22 mouse cellular contexts compared by ENCODE assay signal in genomic region chr4:148530351-148530750, GRCm38 (mm10). TPM values are rescaled to one million over a fixed set of nuclear protein-coding genes. Genes with fewer than 3 reads are reported as not detected.
DNase-seq lines count a peak whose midpoint lies in the region.
"Had no signal": no experiment of that assay in that cellular context is flagged by ENCODE, and none has a peak within 500 bp of the region (broad histone marks: within the 10 kb centered on the region; RNA-seq: fewer than 3 reads in every experiment).

No protein-coding gene starts in this region.

- H3K4me3 ChIP-seq in brown adipose tissue, adult 24 weeks (ENCODE audit: insufficient read depth, low read depth, low read length): no peak overlapping the region
- H3K4me3 ChIP-seq: hindbrain, embryonic 12.5 days; hindbrain, embryonic 15.5 days; intestine, embryonic 15.5 days had no signal

- H3K27ac ChIP-seq in brown adipose tissue, adult 24 weeks (replicated peaks; ENCODE audit: low read depth, low read length): peak overlapping the region; percentile 65
- H3K27ac ChIP-seq: hindbrain, embryonic 12.5 days; hindbrain, embryonic 15.5 days; intestine, embryonic 15.5 days had no signal

- intact Hi-C loops in left cerebral cortex, postnatal 25 days (cut with DNase I): no loop called here

- DNase-seq in adrenal gland, adult 2 months: peak; percentile 42
- no peak for DNase-seq in adrenal gland, postnatal 4 days (ENCODE audit: low spot score in 2 of 2)
- peak; percentile 54 for DNase-seq in adrenal gland, postnatal 14 days
- DNase-seq in adrenal gland, postnatal 25 days: no peak
- DNase-seq in 3134 (ENCODE audit: extremely low read depth, insufficient read length, low spot score): peak; percentile 73
- DNase-seq in retina, embryonic 14.5 days (ENCODE audit: low spot score): no peak
- no peak for DNase-seq in left cerebral cortex, postnatal 25 days (ENCODE audit: low spot score in 2 of 2)
- DNase-seq: B cell, adult 2 months; cerebellum, adult 18-20 months; cerebellum, adult 9-10 months; cerebellum, postnatal 14 days; forebrain, postnatal 0 days; gastrocnemius, postnatal 10 days; gastrocnemius, postnatal 36 days; kidney, adult 11 months; kidney, adult 8-10 months had no signal

- peaks cover 11% of the 10 kb centered on the region; the same call in 1 of the 2 replicates for H3K4me1 ChIP-seq in brown adipose tissue, adult 24 weeks (ENCODE audit: control insufficient read depth, insufficient read depth, insufficient read length, low read length)
- H3K4me1 ChIP-seq: hindbrain, embryonic 12.5 days; intestine, embryonic 15.5 days had no signal

RNA-seq across cellular contexts. Expression of gene Exosc10, which starts 27.9 kb away (rescaled TPM):
- 10 to 100 TPM; 46.7 to 52.3 TPM for total RNA-seq in adrenal gland, adult 2 months (2021)
- polyA plus RNA-seq in adrenal gland, adult 2 months (2012; rRNA removed): 18.8 and 25.2 TPM in 2 replicates
- total RNA-seq in adrenal gland, postnatal 4 days (2021): 10 to 100 TPM; 65.5 to 68.1 TPM
- 49.5 and 56.3 TPM in 2 replicates for total RNA-seq in adrenal gland, postnatal 14 days (2021)
- 54.7 and 55.2 TPM in 2 replicates for total RNA-seq in adrenal gland, postnatal 25 days (2021)
- polyA plus RNA-seq in brown adipose tissue, adult 24 weeks (2012; ENCODE audit: insufficient read depth, insufficient read length, missing spikeins): 18.8 and 32.4 TPM in 2 replicates
- total RNA-seq in left cerebral cortex, postnatal 25 days (2021): 10 to 100 TPM; 44.3 to 47.1 TPM

RNA-seq across cellular contexts. Expression of gene Angptl7, which starts 30.1 kb away (rescaled TPM):
- total RNA-seq in adrenal gland, adult 2 months (2021): 1 to 10 TPM in 1 of 2 experiments, under 1 TPM in 1; 0.43 to 1.7 TPM
- 0.18 TPM in 1 of 2 replicates, not detected in the other for polyA plus RNA-seq in adrenal gland, adult 2 months (2012; rRNA removed)
- 1 to 10 TPM; 1.3 to 1.5 TPM for total RNA-seq in adrenal gland, postnatal 4 days (2021)
- 1.4 and 2.3 TPM in 2 replicates for total RNA-seq in adrenal gland, postnatal 14 days (2021)
- 0.52 and 1.3 TPM in 2 replicates for total RNA-seq in adrenal gland, postnatal 25 days (2021)
- polyA plus RNA-seq in brown adipose tissue, adult 24 weeks (2012; ENCODE audit: insufficient read depth, insufficient read length, missing spikeins): not detected in 2 replicates
- total RNA-seq in left cerebral cortex, postnatal 25 days (2021): under 1 TPM; 0.64 to 0.96 TPM
- total RNA-seq: hematopoietic stem cell, adult 5-6 weeks; MEL had no signal

Comparison
In these comparisons a context has a peak if more than half of its experiments do, and no peak if none do; other contexts are left out.
1. DNase-seq: peak in adrenal gland, adult 2 months (single experiment), adrenal gland, postnatal 14 days (single experiment) and 3134 (single experiment); none in adrenal gland, postnatal 4 days (0 of 2), adrenal gland, postnatal 25 days (single experiment), retina, embryonic 14.5 days (single experiment) and left cerebral cortex, postnatal 25 days (0 of 2).